Mouse (Mus musculus): ENCODE measurements around the gene Nod1. TPM values are rescaled to one million over a fixed set of nuclear protein-coding genes. Genes with fewer than 3 reads are reported as not detected.

The Nod1 gene
- polyA plus RNA-seq, 1 experiment from 2014 or later = 4.5 TPM

DNA sequence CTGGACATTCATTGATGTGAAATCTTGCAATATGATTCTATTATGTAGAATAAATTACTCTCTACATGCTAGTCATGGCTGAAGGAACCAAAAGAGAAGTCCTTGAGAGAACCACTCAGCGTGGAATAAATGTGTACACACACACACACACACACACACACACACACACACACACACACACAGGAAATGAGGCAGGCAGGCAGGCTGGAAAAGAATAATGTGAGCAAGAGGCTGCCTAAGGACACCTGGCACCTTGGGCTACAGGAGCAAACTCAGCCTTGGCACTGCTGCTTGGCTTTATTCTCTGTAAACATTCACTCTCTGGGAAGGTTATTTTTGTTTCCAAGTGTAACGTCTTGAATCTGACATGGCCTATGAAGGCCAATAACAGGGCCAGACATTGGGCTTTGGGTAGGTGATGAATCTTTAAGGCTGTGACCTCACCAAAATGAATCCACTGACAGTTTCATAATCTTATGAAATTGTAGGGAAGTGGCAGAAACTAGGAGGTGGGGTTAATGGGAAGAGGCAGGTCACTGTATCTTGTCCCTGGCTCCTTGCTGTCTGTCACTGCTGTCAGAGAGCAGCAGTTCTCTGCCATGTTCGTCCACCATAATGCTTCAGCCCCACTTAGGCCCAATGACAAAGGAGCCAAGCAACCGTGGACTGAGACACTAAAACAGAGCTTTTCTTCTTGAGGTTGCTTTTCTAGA lies 26.0 kb downstream of the Nod1 start:
- no peak overlapping the region for H3K4me2 ChIP-seq (ENCODE audit: low read length)
- no peak for DNase-seq (ENCODE audit: low spot score)
- no peak for TF ChIP-seq CTCF (IDR thresholded peaks at IDR 0.05; ENCODE audit: low read depth)
- H3K9ac ChIP-seq (ENCODE audit: low read depth, low read length) = no peak overlapping the region
- 0 out of 2 replicates have a peak, but pooled peaks cover 6% of the 10 kb centered on the region for H3K4me1 ChIP-seq (replicated peaks; ENCODE audit: insufficient read depth, low read length)
- H3K9me3 ChIP-seq (replicated peaks; ENCODE audit: low read length) = no peaks in the 10 kb centered on the region
- 69% methylated on average over 4 of the region's 4 CpGs for WGBS
- no peak overlapping the region for H3K27ac ChIP-seq
- no peaks in the 10 kb centered on the region for H3K36me3 ChIP-seq (ENCODE audit: insufficient read depth, low read length)
- no peak overlapping the region for H3K4me3 ChIP-seq (replicated peaks; ENCODE audit: low read depth, low read length)
- H3K27me3 ChIP-seq (ENCODE audit: insufficient read depth, low read length) = no peaks in the 10 kb centered on the region
- no peak for ATAC-seq (replicated peaks; ENCODE audit: low FRiP score, low read depth)

DNA sequence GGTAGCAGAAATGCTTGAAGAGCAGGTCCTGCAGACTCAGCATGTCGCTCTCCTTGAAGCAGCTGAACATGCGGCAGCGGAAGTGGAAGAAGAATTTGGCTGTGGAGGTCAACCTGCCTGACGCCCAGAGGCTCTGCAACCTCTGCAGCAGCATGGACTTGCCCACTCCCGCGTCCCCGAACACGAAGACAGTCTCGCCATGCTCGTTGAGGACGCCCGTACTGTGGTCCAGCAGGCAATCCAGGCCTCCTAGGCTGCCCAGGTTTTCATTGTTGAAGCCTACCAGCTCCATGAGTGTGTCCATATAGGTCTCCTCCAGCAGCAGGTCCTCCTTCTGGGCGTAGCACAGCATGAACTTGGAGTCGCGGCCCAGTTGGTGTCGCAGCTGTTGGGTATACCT lies 27.9 kb downstream of the Nod1 start:
- no peak overlapping the region for H3K27ac ChIP-seq

DNA sequence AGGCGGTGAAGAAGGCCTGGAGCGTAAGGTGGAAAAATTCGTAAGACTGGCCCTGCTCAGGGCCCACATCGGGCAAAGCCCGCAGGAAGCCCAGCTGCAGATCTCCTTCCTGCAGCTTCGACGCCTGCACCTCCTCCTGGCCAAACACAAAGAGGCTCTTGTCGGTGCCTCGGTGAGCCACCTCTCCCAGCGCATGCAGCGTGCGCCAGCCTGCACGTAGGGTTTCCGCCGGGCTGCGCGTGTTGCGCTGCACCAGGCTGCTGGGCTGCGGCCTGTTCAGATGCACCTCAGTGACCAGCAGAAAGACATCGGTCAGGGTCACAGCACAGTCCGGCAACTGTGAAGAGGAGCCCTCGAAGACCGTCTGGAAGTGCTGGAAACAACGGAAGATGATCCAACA lies 28.7 kb downstream of the Nod1 start:
- no peaks in the 10 kb centered on the region for H3K36me3 ChIP-seq (ENCODE audit: insufficient read depth, low read length)
- no peak overlapping the region for H3K27ac ChIP-seq
- no peak overlapping the region for H3K9ac ChIP-seq (ENCODE audit: low read depth, low read length)
- 50% methylated on average over 24 of the region's 24 CpGs for WGBS
- no peak for ATAC-seq (replicated peaks; ENCODE audit: low FRiP score, low read depth)
- H3K4me2 ChIP-seq (ENCODE audit: low read length) = no peak overlapping the region
- no peaks in the 10 kb centered on the region for H3K9me3 ChIP-seq (replicated peaks; ENCODE audit: low read length)
- TF ChIP-seq CTCF (IDR thresholded peaks at IDR 0.05; ENCODE audit: low read depth) = no peak
- no peaks in the 10 kb centered on the region for H3K27me3 ChIP-seq (ENCODE audit: insufficient read depth, low read length)
- no peak for DNase-seq (ENCODE audit: low spot score)
- H3K4me1 ChIP-seq (replicated peaks; ENCODE audit: insufficient read depth, low read length) = 0 out of 2 replicates have a peak, but pooled peaks cover 6% of the 10 kb centered on the region
- no peak overlapping the region for H3K4me3 ChIP-seq (replicated peaks; ENCODE audit: low read depth, low read length)

More for the DNA sequence above, 27.9 kb downstream of the Nod1 start:
- Histone ChIP-seq H3K9ac (ENCODE audit: low read depth, low read length) (no peak overlapping the region), H3K27me3 (ENCODE audit: insufficient read depth, low read length) (no peaks in the 10 kb centered on the region), H3K4me1 (replicated peaks; ENCODE audit: insufficient read depth, low read length) (0 out of 2 replicates have a peak, but pooled peaks cover 6% of the 10 kb centered on the region), H3K4me2 (ENCODE audit: low read length) (no peak overlapping the region), H3K36me3 (ENCODE audit: insufficient read depth, low read length) (no peaks in the 10 kb centered on the region), H3K9me3 (replicated peaks; ENCODE audit: low read length) (no peaks in the 10 kb centered on the region), H3K4me3 (replicated peaks; ENCODE audit: low read depth, low read length) (no peak overlapping the region)
- ATAC-seq (replicated peaks; ENCODE audit: low FRiP score, low read depth) = no peak
- TF ChIP-seq CTCF (IDR thresholded peaks at IDR 0.05; ENCODE audit: low read depth) = no peak
- no peak for DNase-seq (ENCODE audit: low spot score)
- WGBS = 81% methylated on average over 16 of the region's 16 CpGs

DNA sequence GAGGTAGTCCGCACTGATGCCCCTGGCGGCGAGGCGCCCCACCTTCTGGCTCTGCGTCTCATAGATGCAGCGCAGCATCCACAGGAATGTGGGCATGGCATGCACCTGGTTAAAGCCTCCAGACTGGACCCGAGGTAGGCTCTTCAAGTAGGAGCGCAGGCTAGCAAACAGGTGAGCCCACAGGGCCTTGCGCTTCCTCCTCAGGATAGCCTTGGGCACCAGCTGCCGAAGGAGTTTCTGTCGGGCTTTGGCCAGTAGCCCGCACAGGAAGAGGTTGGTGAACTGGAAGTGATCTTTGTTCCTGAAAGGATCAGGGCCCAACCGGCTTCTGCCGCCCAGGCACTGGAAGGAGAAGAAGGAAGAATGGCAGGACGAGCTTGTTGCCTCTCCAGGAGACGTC lies 29.1 kb downstream of the Nod1 start:
- ATAC-seq (replicated peaks; ENCODE audit: low FRiP score, low read depth) = no peak
- WGBS = 73% methylated on average over 16 of the region's 16 CpGs
- H3K9me3 ChIP-seq (replicated peaks; ENCODE audit: low read length) = no peaks in the 10 kb centered on the region
- DNase-seq (ENCODE audit: low spot score) = no peak
- no peaks in the 10 kb centered on the region for H3K36me3 ChIP-seq (ENCODE audit: insufficient read depth, low read length)
- H3K9ac ChIP-seq (ENCODE audit: low read depth, low read length) = no peak overlapping the region
- no peak for TF ChIP-seq CTCF (IDR thresholded peaks at IDR 0.05; ENCODE audit: low read depth)
- H3K4me1 ChIP-seq (replicated peaks; ENCODE audit: insufficient read depth, low read length) = 0 out of 2 replicates have a peak, but pooled peaks cover 6% of the 10 kb centered on the region
- H3K27me3 ChIP-seq (ENCODE audit: insufficient read depth, low read length) = no peaks in the 10 kb centered on the region
- no peak overlapping the region for H3K4me2 ChIP-seq (ENCODE audit: low read length)
- H3K4me3 ChIP-seq (replicated peaks; ENCODE audit: low read depth, low read length) = no peak overlapping the region
- no peak overlapping the region for H3K27ac ChIP-seq

DNA sequence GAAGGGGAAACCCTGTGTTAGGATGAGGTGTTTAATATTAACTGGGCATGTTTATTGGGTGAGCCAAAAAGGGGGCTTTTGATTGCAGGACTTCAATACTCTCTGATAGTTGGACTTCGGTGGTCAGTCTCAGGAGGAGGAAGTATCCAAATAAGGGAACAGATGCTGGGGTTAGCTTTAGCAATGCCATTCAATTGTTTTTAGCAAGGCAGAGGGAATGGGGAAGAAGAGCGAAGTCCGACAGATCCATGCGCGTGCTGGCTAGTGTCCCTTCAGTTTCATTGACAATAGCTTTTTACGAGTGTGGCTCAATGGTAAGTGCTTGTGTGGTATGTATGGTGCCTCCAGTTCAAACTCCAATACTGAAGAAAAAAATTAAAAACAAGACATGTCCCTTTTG lies 31.3 kb downstream of the Nod1 start:
- Histone ChIP-seq H3K4me2 (ENCODE audit: low read length) (no peak overlapping the region), H3K9ac (ENCODE audit: low read depth, low read length) (no peak overlapping the region), H3K4me3 (replicated peaks; ENCODE audit: low read depth, low read length) (no peak overlapping the region), H3K36me3 (ENCODE audit: insufficient read depth, low read length) (no peaks in the 10 kb centered on the region), H3K27me3 (ENCODE audit: insufficient read depth, low read length) (no peaks in the 10 kb centered on the region), H3K4me1 (replicated peaks; ENCODE audit: insufficient read depth, low read length) (0 out of 2 replicates have a peak, but pooled peaks cover 6% of the 10 kb centered on the region), H3K27ac (no peak overlapping the region), H3K9me3 (replicated peaks; ENCODE audit: low read length) (no peaks in the 10 kb centered on the region)
- WGBS = 93% methylated on average over 6 of the region's 6 CpGs
- no peak for TF ChIP-seq CTCF (IDR thresholded peaks at IDR 0.05; ENCODE audit: low read depth)
- no peak for ATAC-seq (replicated peaks; ENCODE audit: low FRiP score, low read depth)
- DNase-seq (ENCODE audit: low spot score) = no peak

DNA sequence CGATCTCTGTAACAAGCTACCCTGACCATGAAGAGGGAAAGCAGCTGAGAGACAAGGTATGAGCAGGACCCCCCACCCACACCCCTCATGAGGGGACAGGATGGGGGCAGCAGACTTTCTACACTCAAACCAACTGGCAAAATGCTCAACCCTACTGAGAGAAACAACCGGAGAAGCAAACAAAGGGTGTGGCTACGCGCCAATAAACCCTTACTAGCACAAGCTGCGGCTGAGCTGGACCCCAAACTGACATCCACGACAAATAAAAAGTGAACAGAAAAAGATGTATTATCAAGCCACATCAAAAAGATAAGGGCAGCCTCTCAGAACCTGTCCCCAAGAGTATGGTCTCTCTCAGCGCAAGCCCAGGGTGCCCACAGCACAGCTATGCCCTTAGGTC lies 32.3 kb downstream of the Nod1 start:
- no peak for ATAC-seq (replicated peaks; ENCODE audit: low FRiP score, low read depth)
- DNase-seq (ENCODE audit: low spot score) = no peak
- no peak for TF ChIP-seq CTCF (IDR thresholded peaks at IDR 0.05; ENCODE audit: low read depth)
- Histone ChIP-seq H3K9ac (ENCODE audit: low read depth, low read length) (no peak overlapping the region), H3K4me2 (ENCODE audit: low read length) (no peak overlapping the region), H3K9me3 (replicated peaks; ENCODE audit: low read length) (no peaks in the 10 kb centered on the region), H3K4me3 (replicated peaks; ENCODE audit: low read depth, low read length) (no peak overlapping the region), H3K27me3 (ENCODE audit: insufficient read depth, low read length) (no peaks in the 10 kb centered on the region), H3K36me3 (ENCODE audit: insufficient read depth, low read length) (no peaks in the 10 kb centered on the region), H3K4me1 (replicated peaks; ENCODE audit: insufficient read depth, low read length) (0 out of 2 replicates have a peak, but pooled peaks cover 6% of the 10 kb centered on the region), H3K27ac (no peak overlapping the region)
- WGBS = 71% methylated on average over 7 of the region's 7 CpGs

All from kidney, postnatal 0 days (tissue).